Mouse (Mus musculus) midbrain, embryonic 14.5 days (tissue): Measurements from ENCODE around the gene Opa1. TPM values are rescaled to one million over a fixed set of nuclear protein-coding genes. Genes with fewer than 3 reads are reported as not detected.

Experiments used
- ATAC-seq: fragments of 200-750 bp; cut with Nextera tagmentation; 2 replicates; pipeline ENCODE4 v1.8.0; 2017; ENCODE audit warnings: moderate number of reproducible peaks, moderate library complexity; ENCODE audit not compliant: low FRiP score, low TSS enrichment
- DNase-seq: peaks from one replicate; pipeline ENCODE4 v3.0.0-alpha.2; 2015
- H3K27ac ChIP-seq: fragments of 300-500 bp; sonication (generic); replicated peaks from 2 replicates; pipeline ENCODE4 v1.5.1; 2014; ENCODE audit warnings: mild to moderate bottlenecking, low read depth, low read length, moderate library complexity
- H3K27me3 ChIP-seq: fragments of 300-500 bp; sonication (generic); 2 replicates; pipeline ENCODE4 v1.6.1; 2014; ENCODE audit warnings: low read length, control low read depth, mixed read lengths; ENCODE audit not compliant: control insufficient read depth, insufficient read depth
- H3K36me3 ChIP-seq: fragments of 300-500 bp; sonication (generic); 2 replicates; pipeline ENCODE4 v1.6.1; 2014; ENCODE audit warnings: low read length, control low read depth; ENCODE audit not compliant: control insufficient read depth, insufficient read depth
- H3K4me1 ChIP-seq: fragments of 300-500 bp; sonication (generic); 2 replicates; pipeline ENCODE4 v1.6.1; 2014; ENCODE audit warnings: mild to moderate bottlenecking, antibody characterized with exemption, low read length, control low read depth; ENCODE audit not compliant: control insufficient read depth, insufficient read depth
- H3K4me2 ChIP-seq: fragments of 300-500 bp; sonication (generic); 2 replicates; pipeline ENCODE4 v1.6.1; 2014; ENCODE audit warnings: mild to moderate bottlenecking, low read length, moderate library complexity
- H3K4me3 ChIP-seq: fragments of 300-500 bp; sonication (generic); replicated peaks from 2 replicates; pipeline ENCODE4 v1.5.1; 2014; ENCODE audit warnings: low read depth, low read length
- H3K9ac ChIP-seq: fragments of 300-500 bp; sonication (generic); replicated peaks from 2 replicates; pipeline ENCODE4 v1.6.1; 2014; ENCODE audit warnings: mild to moderate bottlenecking, low read length, moderate library complexity
- H3K9me3 ChIP-seq: fragments of 300-500 bp; sonication (generic); 2 replicates; pipeline ENCODE4 v1.6.1; 2016; ENCODE audit warnings: low read length, control low read depth, mixed read lengths; ENCODE audit not compliant: control insufficient read depth
- WGBS: fragments of 180-500 bp; shearing (Covaris S2); extraction: QIAGEN DNeasy Blood & Tissue Kit; methylation state at CpG from one replicate; pipeline ENCODE4 v1.1.7; 2014; 5-methylcytosine and 5-hydroxymethylcytosine counted together
- polyA plus RNA-seq: library from polyadenylated mRNA; unstranded; fragments of >200 nt; fragmentation: Nextera tagmentation; extraction: Ambion mirVana; gene quantifications from 2 replicates; pipeline ENCODE4 v1.2.1, GENCODE M21; 2014

The Opa1 gene
- polyA plus RNA-seq, 1 experiment from 2014 or later: 69.2 TPM

GRCm38 (mm10) chr16:29659101-29659810 lies 80.1 kb downstream of the Opa1 start:
- no peak overlapping the region for H3K4me2 ChIP-seq
- H3K9ac ChIP-seq: no peak overlapping the region
- H3K4me3 ChIP-seq: no peak overlapping the region
- DNase-seq (no peak), ATAC-seq (no peak)
- 77% methylated on average over 13 of the region's 13 CpGs for WGBS
- no peak overlapping the region for H3K27ac ChIP-seq
- H3K4me1 ChIP-seq: peaks cover 19% of the 10 kb centered on the region; the same call in 1 of the 2 replicates
- H3K9me3 ChIP-seq: no peaks in the 10 kb centered on the region
- H3K36me3 ChIP-seq: no peaks in the 10 kb centered on the region
- peaks cover 72% of the 10 kb centered on the region for H3K27me3 ChIP-seq

DNA sequence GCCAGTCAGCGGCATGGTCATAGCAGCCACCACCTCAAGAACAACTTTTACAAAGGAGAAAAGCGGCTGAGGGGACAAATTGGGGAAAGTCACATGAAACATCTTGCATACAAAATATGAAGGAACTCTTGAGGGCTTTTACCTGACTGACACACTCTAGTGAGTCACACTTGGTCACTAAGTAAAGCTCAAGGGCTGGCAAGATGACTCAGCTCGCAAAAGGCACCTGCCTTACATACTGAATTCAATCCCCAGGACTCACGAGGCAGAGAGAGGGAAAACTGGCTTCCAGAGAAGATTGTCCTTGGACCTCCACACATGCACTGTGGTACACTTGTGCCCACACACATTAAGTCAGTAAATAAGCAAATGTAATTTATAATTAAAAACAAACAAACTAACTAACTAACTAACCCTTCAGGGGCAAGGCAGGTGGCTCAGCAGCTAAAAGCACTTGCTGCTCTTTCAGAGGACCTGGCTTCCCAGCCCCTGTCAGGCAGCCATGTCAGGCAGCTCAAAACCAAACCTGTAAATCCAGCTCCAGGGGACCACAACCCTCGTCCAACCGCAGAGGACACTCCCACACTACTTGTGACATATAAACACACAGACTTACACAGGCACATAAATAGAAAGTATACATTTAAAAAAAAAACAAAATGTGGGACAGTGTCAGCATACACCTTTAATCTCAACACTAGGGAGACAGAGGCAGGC lies 84.1 kb downstream of the Opa1 start:
- no peak overlapping the region for H3K4me3 ChIP-seq
- peaks cover 16% of the 10 kb centered on the region for H3K4me1 ChIP-seq
- H3K9ac ChIP-seq: no peak overlapping the region
- DNase-seq: no peak
- WGBS: 83% methylated on average over 6 of the region's 6 CpGs
- H3K27ac ChIP-seq: no peak overlapping the region
- ATAC-seq: no peak
- no peak overlapping the region for H3K4me2 ChIP-seq
- peaks cover 79% of the 10 kb centered on the region for H3K27me3 ChIP-seq
- H3K36me3 ChIP-seq: no peaks in the 10 kb centered on the region
- H3K9me3 ChIP-seq: no peaks in the 10 kb centered on the region

DNA sequence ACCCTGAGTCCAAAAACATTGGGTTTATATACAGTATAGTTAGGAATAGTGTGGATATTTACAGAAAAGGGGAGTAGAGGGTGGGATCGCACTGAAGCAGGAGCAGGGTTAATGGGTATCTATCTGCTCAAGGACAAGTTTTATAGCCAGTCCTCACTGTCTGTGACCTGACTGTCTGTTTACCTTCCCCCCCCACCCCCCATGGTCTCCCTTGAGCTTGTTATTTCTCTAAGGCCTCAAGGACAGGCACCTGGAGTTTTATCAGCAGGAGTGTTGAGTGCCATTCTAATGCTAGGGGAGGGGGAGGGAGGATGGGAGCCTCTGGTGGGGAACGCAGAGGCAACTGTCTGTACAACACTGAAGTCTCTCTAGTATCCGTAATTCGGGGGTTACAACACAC lies 85.3 kb downstream of the Opa1 start:
- Histone ChIP-seq H3K4me1 (peaks cover 10% of the 10 kb centered on the region), H3K4me3 (no peak overlapping the region), H3K27me3 (peaks cover 83% of the 10 kb centered on the region), H3K4me2 (no peak overlapping the region), H3K9me3 (no peaks in the 10 kb centered on the region), H3K9ac (no peak overlapping the region), H3K36me3 (no peaks in the 10 kb centered on the region), H3K27ac (no peak overlapping the region)
- WGBS: 54% methylated on average over 4 of the region's 4 CpGs
- ATAC-seq: no peak
- no peak for DNase-seq

GRCm38 (mm10) chr16:29666991-29667701 lies 88.0 kb downstream of the Opa1 start:
- Histone ChIP-seq H3K27ac (no peak overlapping the region), H3K36me3 (no peaks in the 10 kb centered on the region), H3K9ac (no peak overlapping the region), H3K4me2 (peak overlapping the region; percentile 25; the same call in 1 of the 2 replicates), H3K27me3 (peaks cover 80% of the 10 kb centered on the region), H3K9me3 (no peaks in the 10 kb centered on the region), H3K4me1 (peaks cover 10% of the 10 kb centered on the region), H3K4me3 (no peak overlapping the region)
- DNase-seq: peak; percentile 68
- WGBS: 1% methylated on average over 17 of the region's 17 CpGs
- ATAC-seq: peak; percentile 59; the same call in 1 of the 2 replicates

- H3K9me3 ChIP-seq: no peaks in the 10 kb centered on the region
- peaks cover 80% of the 10 kb centered on the region for H3K27me3 ChIP-seq
- no peaks in the 10 kb centered on the region for H3K36me3 ChIP-seq
- 0 out of 2 replicates have a peak, but pooled peaks have one; percentile 39 for ATAC-seq
- no peak overlapping the region for H3K9ac ChIP-seq
- no peak overlapping the region for H3K27ac ChIP-seq
- DNase-seq: no peak
- H3K4me3 ChIP-seq: no peak overlapping the region
- 4% methylated on average over 5 of the region's 5 CpGs for WGBS
- H3K4me1 ChIP-seq: peaks cover 10% of the 10 kb centered on the region
- H3K4me2 ChIP-seq: 0 out of 2 replicates have a peak overlapping the region, but pooled peaks have one; percentile 25
These were observed 88.5 kb downstream of the Opa1 start for GRCm38 (mm10) chr16:29667702-29668061.

- Histone ChIP-seq H3K4me3 (no peak overlapping the region), H3K9me3 (no peaks in the 10 kb centered on the region), H3K4me1 (peaks cover 10% of the 10 kb centered on the region), H3K9ac (no peak overlapping the region), H3K27me3 (peaks cover 80% of the 10 kb centered on the region), H3K27ac (no peak overlapping the region), H3K4me2 (no peak overlapping the region), H3K36me3 (no peaks in the 10 kb centered on the region)
- WGBS: 54% methylated on average over 12 of the region's 12 CpGs
- ATAC-seq: 0 out of 2 replicates have a peak, but pooled peaks have one; percentile 41
- DNase-seq: peak; percentile 49
These were observed 89.3 kb downstream of the Opa1 start for GRCm38 (mm10) chr16:29668451-29668850.

DNA sequence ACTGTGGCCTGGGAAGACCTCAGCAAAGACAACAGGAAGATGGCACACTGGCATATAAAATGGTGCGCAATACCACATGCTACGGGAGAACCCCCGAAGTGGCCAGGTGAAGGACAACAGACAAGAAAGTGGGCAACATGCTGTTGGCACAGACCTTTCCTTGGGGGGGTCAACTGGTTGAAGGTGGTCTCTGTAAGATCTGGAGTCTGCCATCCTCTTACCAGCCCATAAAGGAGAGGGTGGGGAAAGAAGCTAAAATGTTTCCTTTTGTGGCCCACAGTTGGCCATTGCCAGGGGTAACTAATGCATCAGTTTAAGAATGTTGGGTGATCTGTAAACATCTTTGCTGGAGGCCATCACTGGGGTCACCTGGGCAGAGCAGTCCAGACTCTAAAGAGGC lies 91.7 kb downstream of the Opa1 start:
- DNase-seq: no peak

DNA sequence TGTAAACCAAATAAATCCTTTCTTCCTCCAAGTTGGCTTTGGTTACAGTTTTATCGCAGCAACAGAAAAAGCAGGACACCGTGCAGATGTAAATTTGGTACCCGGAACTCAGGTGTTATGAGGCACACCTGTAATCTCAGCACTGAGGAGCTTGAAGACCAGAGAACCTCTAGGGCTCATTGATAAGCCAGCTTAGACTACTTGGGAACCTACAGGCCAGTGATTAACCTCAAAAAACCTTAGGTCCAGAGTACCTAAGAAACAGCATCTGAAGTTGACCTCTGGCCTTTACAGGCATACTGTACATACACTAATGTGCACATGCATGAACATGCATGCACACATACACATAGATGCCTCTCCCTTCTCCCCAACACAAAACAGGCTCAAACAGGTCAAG lies 94.1 kb downstream of the Opa1 start:
- Histone ChIP-seq H3K27me3 (peaks cover 66% of the 10 kb centered on the region), H3K4me1 (no peaks in the 10 kb centered on the region), H3K27ac (no peak overlapping the region), H3K9me3 (0 out of 2 replicates have a peak, but pooled peaks cover 2% of the 10 kb centered on the region), H3K4me3 (no peak overlapping the region), H3K9ac (no peak overlapping the region), H3K4me2 (no peak overlapping the region), H3K36me3 (no peaks in the 10 kb centered on the region)
- no peak for ATAC-seq
- no peak for DNase-seq
- 99% methylated on average over 3 of the region's 3 CpGs for WGBS

More for the DNA sequence above, 91.7 kb downstream of the Opa1 start:
- WGBS: 90% methylated on average over 3 of the region's 3 CpGs
- Histone ChIP-seq H3K4me1 (peaks cover 10% of the 10 kb centered on the region), H3K36me3 (no peaks in the 10 kb centered on the region), H3K9ac (no peak overlapping the region), H3K4me2 (no peak overlapping the region), H3K27ac (no peak overlapping the region), H3K27me3 (peaks cover 72% of the 10 kb centered on the region), H3K9me3 (no peaks in the 10 kb centered on the region), H3K4me3 (no peak overlapping the region)
- no peak for ATAC-seq
